Mouse (Mus musculus): ENCODE data around the gene Chrna1.

The Chrna1 gene

DNA sequence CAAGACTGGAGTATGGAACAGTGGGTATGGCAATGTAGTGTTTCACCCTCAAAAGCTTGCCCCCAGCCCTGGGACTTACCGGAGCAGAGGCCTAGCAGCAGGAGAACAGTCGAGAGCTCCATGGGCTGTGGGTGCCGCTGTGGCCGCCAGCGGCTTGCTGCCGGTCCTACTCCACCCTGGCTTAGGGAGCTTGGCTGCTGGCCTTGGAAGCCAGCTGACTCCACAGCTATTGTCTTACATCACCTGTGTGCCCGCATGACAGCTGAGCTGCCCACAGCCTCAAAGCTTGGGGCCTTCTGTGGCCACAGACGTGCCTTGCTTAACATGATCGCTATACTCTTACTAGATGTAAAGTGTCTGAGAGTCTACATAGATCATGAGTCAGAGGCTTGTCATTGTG is at the start of gene Chrna1:
Gene Chrna1, minus strand, starts transcription at position 173 of the 400 bp plus-strand sequence.
- no peak for DNase-seq (ENCODE audit: low spot score in 2 of 2)

DNA sequence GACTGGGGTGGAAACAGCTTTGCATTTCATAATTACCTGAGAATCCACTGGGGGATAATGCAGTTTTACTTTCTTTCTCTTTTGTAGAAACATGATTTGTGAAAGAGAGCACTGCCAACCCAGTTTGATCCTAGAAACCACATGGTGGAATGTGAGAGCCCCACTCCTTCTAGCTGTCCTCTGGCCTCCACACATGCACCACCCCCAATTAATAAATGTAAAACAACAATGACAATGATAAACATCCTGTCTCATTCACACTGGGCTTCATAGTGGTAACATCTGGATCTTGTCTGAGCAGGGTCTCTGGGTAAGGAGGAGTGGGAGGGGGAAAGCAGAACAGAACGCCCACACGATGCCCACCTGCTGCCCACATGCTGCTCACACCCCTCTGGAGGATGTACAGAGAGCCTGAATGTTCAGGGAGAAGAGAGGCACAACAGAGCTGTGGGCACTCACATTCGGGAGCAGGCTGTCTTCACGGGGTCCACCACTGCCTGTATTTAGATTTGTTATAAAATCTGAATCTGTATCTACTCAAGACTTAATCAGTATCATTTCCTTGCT is 38.4 kb upstream of the Chrna1 start:
- no peak for DNase-seq (ENCODE audit: low spot score in 2 of 2)

DNA sequence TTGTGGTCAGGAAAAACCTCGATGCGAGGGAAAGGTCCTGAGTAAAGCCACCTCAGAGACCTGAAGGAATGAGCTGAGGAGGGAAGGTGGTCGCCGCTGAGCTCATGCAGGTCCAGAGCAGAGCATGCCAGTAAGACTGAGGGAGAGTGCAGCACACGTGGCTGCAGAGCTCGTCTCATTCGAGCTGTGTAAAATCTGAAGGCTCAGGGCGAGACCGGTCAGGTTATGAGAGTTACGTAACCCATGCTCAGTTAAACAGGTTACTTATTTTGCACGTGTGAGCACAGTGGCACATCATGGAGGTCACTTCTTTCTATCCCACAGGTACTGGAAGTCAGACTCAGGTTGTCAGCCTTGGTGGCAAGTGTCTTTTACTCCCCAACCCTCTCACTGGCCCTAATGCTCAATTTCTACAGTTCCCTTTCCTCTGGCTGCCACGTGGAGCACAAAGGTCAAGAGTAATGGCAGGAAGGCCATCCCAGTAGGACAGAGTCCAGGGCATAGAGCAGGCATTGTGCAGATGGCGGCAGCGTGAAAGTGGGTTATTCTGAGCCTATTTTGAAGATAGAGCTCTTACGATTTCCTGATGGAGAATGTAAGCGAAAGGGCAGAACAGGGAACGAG is 36.4 kb upstream of the Chrna1 start:
- DNase-seq (ENCODE audit: low spot score in 2 of 2), result no peak

DNA sequence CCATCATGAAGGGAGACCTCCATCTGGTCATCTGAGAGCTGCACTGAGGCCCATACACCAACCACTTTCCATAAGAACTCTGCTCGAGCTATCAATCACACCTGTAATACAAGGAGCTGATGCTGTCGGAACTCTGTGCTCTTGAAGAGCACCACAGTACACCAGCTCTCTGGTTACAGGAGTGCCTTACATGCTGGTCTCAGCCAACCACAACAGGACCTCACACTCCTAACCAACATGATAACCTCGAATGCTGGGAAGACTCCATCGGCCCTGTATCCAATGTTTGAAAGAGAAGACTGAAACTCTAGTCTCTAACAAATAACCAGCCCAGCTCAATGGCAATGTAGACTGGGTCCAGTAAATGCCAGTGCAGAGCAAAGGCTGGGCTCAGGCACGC is 35.3 kb upstream of the Chrna1 start:
- no peak for DNase-seq (ENCODE audit: low spot score in 2 of 2)

DNA sequence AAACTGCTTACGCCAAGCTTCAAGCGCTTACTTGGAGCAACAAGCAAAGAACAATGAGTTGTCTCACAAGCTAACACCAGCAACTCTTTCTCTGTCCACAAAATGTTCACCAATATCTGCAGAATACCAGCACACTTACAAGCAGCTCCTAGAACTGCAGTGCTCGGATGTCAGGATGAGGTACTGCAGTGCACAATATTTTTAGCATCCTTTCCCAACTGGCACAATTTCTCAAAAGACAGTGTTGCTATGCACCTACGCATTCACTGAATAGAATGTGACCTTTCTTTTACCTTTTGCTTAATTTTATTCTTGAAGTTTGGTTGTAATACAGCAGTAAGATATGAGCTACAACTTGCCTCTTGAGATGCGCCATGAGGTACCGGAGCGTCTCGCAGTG is 34.2 kb upstream of the Chrna1 start:
- no peak for DNase-seq (ENCODE audit: low spot score in 2 of 2)

DNA sequence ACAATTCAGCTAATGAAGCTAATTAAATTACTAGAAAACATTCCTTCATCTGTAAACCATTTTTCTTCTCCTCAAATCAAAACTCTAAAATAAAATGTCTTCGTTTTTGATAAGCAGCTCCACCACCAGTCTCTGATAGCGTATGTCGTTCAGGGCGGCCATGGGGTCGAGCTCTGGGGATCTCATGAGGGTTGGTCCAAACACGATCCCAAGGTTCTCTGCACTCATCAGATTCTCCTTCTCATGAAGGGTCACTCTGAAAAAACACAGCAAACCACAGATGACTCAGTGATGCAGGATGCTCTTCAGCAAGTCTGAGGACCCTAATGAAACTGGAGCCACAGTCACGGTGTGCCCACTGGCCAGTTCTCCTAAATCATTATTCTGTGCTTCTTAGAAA is 32.8 kb upstream of the Chrna1 start:
- DNase-seq (ENCODE audit: low spot score in 2 of 2), result no peak

DNA sequence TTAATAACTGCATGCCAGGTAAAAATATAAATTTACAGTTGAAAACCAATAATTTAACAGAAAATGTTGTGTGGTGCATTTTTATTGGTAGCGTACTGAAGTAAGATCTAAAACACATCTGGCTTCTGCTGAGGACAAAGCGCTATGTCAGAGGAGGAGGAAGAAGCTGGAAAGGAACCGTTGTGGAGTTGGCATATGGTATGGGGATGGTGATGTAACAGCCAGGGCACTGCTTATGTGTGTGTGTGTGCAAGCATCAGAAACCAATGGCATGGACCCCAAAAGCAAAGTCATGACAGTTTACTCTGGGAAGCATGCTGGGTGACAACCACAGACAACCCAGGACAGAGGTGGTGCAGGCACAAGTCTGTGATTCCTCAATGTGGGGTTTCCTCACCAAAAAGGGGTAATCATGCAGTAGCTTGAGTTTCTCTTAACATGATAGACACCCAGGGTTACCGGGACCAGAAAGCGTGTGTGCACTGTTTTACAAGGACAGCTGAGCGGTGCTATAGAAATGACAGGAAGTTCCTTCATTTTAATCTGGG is 32.3 kb upstream of the Chrna1 start:
- DNase-seq (ENCODE audit: low spot score in 2 of 2), result no peak

DNA sequence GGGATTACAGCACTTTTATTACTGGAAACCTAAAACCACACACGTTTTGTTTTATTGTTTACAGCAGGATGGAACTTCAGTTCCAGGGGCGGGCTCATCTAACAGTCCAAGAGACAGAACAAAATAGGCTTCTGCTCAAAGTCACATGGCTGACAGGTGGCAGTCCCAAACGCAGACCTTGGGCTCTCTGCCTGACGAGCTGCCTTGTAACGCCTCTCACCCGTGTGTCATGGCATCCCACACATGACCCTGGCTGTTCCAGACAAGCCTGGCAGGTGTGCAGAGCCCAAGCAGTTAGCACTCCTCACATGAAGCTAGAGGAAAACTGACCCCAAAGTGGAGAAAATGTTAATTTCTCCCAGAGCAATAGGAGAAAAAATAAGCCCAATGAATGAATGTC is 31.7 kb upstream of the Chrna1 start:
- no peak for DNase-seq (ENCODE audit: low spot score in 2 of 2)

DNA sequence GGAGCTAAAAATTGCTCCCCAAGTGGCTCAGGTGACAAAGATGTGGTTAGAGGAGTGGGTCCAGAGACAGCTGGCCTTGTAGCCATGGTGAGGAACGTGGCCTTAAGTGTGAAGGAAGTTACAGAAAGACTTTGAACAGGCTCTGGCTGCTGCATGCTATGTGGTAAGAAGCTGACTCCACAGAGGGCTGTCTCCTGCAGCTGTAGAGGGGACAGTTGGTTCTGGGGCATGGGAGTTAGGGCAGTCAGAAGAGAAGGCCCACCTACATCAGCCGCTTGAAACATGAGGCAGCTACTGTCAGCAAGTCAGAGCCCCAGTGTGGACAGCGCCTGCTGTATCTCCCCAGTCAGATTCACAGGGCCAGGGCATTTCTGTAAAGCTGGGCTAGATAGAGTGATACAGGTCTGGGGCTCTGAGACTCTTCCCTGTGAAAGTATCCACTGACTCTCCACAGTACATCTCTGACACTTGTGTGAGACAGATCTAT is 29.6 kb upstream of the Chrna1 start:
- DNase-seq (ENCODE audit: low spot score in 2 of 2), result no peak

DNA sequence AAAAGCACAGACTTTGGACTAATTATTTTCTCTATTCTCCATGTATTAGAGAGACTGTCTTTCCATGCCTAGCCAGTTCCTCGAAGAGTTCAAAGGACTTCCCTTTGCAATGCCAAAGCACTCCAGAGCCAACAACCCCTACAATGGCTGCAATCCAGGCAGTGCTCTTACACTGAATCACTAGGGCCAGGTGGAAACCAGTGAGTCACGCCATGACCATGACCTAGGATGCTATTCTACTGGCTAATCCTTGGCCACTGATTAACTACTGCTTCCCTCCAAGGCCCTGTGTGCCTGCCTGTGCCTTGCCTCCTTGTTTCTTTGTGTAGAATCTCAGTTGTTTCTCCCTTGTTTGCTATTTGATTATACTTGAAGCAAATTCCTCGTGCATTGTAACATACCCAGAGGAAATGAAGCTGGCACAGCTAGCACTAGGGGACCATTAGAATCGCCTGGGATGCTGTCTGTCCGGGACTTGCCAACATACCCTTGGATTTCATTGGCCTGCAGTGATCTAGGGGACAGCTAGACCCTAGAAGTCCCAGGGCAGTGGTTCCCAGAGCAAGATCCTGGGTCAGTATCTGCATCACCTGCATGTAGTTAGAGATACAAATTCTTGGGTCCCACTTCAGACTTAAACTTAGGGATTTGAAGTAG is 29.1 kb upstream of the Chrna1 start:
- no peak for DNase-seq (ENCODE audit: low spot score in 2 of 2)

DNA sequence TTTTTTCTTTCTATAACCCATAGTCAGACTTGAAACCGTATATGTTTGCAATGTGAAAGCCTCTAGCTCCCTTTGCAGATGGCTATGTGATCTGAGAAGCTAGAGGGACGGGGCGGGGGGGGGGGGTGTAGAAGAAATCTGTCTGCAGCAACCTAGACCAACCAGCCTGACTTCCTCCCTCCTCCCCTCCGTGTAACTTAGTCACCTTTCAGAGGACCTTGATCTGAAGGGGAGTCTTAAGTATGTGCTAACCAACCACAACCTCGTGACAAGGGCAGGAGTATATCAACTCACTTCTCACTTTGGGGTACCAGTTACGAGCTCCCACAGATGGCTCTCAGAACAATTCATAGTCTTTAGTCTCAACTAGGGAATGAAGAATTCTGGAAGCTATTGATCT is 28.3 kb upstream of the Chrna1 start:
- peak in 1 of 2 experiments; percentile 14 for DNase-seq (ENCODE audit: low spot score in 2 of 2)

DNA sequence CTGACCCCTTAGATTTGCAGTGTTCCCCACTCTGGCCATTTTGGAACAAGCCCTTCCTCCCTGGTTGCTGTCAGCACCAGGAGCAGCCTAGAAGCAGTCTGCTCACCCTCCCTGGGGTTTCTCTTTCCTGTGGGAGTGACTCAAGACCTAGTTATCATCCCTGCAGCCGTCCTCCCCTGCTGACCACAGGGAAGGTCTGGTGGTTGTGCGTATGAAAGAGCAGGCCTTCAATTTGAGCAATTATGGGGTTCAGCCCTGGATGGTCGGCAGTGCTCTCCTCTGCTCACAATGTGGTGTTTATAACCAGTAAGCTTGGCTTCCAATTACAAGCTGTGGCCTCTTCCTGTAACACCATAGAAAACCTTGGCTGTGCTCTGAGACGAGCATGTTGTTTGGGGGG is 27.5 kb upstream of the Chrna1 start:
- DNase-seq (ENCODE audit: low spot score in 2 of 2), result no peak

DNA sequence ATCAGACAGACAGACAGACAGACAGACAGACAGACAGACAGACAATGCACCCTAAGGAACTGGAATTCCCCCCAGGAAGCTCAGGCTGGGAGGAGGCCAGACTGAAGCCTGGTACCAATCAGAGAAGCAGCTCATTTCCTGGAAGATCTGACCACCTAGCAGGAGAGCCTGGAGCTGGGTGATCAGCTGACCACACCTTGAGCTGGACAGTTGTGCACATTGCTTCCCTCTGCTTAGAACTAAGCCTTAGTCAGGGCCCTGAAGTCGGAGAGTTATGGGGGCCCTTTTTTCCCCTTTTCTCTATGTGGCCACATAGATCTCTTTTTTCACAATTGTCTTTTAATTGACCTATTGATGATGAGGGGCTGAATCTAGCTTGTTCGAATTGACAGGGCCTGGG is 27.0 kb upstream of the Chrna1 start:
- DNase-seq (ENCODE audit: low spot score in 2 of 2), result no peak

DNA sequence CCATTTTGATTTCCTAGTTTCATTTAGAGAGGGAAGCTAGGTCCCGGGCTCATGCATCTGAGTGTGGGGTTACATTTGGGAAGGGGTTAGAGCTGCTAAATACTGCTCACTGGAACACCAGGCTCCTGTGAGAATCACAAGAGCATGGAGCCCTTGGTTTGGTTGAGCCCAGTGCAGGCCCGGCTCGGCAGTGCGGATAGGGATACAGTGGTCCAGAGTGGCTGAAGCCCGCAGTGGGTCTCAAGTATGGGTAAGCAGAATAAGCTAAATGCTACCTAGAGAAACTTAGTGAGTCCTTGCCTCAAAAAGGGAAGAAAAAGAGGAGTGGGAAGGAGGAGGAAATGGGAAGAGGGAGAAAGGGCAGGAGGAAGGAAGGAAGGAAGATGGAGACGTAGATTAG is 26.5 kb upstream of the Chrna1 start:
- no peak for DNase-seq (ENCODE audit: low spot score in 2 of 2)

DNA sequence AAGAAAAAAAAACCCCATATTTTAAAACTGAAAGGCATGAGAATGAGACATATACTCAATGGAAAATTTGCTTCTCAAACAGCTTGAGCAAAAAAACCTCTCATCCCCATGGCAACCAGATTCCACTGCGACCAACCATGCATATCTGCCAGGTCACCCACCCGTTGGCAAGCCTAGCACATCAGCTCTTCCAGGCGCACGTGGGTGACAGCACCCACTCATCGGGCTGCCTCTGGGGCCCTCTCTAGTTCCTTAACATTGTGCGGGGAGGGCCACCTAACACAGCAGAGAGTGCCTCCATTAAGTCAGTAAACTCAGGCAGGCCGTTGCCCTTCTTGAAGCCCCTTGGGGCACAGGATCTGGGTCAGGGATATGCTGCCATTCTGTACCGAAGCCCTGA is 24.9 kb upstream of the Chrna1 start:
- no peak for DNase-seq (ENCODE audit: low spot score in 2 of 2)

DNA sequence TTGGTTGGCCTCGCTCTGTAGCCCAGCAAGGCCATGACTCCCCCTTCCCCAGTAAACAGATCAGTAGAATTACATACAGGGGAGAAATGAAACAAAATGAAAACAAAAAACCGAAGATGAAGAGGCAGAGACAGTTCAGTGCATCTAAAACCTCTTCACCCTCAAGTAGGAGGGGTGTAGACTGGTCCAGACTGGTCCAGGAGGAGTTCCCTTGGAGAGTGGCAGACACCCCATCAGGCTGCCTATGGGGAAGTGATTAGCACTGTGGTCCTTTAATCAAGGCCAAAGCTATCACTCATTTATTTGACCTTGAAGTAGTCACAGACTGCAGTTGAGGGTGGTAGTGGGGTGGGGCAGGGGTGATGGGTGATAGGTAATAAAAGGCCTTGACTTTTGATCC is 24.4 kb upstream of the Chrna1 start:
- no peak for DNase-seq (ENCODE audit: low spot score in 2 of 2)

DNA sequence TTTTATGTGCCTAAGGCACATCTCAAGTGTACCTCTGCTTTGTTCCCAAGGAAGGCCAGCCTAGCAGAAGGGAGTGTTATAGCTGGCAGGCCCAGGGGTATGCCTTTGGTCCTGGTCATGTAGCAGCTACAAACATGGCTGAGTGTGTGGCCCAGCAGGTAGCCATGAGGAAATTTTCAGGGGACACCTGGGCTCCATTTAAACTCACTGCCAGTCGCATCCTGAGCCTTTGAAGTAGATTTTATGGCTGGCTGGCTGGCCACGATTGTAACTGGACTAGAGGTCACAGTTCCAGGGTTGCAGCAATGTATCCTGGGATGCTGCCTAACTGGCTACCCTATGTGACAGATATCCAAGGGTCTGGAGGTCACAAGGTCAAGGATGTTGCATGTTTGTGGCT is 20.5 kb upstream of the Chrna1 start:
- DNase-seq (ENCODE audit: low spot score in 2 of 2), result no peak

DNA sequence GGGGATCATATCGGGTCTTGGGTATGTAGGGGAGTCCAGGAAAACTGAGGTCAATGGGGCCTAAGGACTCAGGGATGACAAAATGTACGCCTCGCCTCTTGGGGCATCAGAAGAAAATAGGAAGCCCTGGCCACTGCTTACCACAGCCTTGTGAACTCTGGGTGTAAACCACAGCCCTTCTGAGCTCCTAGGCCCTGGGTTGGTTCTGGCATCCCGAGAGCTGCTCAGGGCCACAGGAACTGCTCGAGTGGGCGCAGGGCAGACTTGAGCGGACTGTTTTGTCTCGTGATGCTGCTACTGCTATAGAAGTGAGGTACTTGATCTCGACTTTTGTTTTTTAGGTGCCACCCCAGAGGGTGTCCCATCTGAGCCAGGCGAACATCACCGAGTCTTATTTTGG is 17.6 kb upstream of the Chrna1 start:
- DNase-seq (ENCODE audit: low spot score in 2 of 2), result peak; percentile 59 to 74

DNA sequence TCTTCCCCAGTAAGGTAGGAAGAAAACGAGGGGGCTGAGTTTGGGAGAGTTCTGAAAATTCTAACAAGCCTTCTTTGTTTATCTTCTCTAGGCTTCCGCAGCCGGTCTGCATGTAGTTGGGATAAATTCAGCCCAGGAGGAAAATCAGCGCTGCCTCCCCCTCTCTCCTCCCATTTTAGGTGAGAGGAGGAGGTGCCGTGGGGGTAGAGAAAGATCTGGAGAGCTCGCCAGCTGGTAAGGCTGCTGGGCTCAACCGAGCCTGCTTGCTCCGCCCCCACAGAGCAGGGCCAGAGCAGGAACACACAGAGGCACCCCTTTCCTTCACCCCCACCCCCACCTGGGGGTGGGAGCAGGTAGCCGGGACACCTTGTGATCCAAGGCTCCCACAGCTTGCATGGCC is 16.6 kb upstream of the Chrna1 start:
- DNase-seq (ENCODE audit: low spot score in 2 of 2), result no peak

DNA sequence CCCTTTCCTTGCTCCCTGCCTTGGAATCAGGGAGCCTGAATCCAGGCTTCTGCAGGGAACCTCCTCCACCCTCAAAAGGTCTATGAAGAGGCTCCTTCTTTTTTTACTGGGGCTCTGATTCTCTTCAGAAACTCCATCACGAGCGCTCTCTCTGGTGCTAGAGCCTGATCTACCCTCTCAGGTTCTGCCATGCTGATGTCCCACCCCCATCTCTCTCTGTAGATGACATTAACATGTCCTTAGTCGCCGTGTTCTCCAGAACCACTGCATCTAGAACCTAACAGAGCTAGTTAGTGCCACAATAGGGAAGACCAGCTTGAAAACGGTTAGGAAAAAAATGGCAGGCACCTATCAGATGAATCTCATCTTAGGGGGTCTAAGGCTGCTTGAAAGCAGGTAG is 16.2 kb upstream of the Chrna1 start:
- DNase-seq (ENCODE audit: low spot score in 2 of 2), result no peak

DNA sequence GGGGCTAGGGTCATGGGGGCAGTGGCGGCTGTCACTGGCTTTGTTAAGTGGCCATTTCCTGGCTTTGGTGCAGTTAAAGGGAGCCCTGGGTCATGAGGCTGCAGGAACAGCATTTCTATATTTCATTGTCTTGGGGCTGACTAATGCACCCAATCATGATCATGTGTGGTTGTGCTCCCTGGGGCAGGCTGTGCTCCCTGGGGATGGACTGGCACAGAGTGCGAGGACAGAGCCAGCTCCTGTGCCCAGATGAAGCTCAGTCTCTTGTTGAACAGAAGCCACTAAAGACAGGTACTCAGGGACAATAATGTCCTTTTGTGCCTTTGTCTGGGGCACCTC is 12.9 kb upstream of the Chrna1 start:
- no peak for DNase-seq (ENCODE audit: low spot score in 2 of 2)

DNA sequence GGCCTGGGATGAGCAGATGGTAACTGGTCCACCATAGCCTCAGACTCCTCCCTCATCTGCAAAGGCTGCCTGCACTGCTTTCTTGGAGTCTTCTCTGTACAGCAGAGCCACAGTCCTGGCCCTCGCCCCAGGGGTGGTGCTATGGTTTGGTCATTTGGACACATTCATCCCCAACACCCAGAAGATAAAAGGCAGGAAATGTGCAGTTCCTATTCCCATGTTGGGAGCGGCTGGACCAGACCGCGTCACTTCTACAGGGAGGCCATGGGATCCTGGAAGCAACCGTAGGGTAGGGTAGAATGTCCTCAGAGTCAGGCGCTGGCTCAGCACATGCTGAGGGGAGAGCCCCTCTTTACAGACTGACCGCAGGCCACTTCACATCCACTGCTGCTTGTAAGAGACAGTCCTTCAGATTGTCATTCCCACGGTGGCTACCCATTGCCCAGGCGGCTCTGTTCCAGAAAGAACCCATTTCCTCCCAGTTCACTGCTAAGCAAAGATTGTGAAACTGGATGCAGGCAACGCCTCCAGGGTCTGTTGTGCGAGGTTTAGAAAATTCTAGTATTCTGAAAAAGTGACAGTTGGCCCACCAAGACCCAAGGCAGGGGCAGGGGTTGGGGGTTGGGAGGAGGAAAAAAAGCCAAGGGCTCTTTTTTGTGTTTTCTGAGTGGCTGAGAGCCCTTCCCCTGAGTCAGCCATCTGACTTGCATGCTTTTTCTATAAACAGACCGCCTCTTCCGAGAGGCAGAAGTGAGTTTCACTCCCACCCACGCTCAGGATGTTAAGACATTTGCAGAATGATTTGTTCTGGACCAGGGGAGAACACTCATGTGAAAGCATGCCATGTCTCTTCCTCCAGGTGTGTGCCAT is 12.3 kb upstream of the Chrna1 start:
- DNase-seq (ENCODE audit: low spot score in 2 of 2), result no peak
